Mouse (Mus musculus): ENCODE measurements around the gene Spryd7. TPM values are rescaled to one million over a fixed set of nuclear protein-coding genes. Genes with fewer than 3 reads are reported as not detected.

Spryd7 gene
- polyA plus RNA-seq, 3 experiments from 2014 or later: 7.4 to 11.5 (median 7.7) TPM

DNA sequence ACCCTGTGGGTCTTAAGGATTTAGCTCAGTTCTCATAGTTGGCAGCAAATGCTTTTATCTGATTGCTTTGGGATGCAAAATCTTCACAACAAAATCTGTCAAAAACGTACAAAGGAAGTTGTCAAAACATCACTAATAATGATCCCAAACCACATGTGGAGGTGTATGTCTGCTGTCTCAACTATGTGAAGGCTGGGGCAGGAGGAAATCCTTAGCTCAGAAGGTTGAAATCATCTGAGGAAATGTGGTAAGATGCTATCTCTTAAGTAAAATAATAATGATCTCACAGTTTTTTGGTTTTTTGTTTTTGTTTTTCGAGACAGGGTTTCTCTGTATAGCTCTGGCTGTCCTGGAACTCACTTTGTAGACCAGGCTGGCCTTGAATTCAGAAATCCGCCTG lies 20.9 kb downstream of the Spryd7 start:
- no peak for ATAC-seq

DNA sequence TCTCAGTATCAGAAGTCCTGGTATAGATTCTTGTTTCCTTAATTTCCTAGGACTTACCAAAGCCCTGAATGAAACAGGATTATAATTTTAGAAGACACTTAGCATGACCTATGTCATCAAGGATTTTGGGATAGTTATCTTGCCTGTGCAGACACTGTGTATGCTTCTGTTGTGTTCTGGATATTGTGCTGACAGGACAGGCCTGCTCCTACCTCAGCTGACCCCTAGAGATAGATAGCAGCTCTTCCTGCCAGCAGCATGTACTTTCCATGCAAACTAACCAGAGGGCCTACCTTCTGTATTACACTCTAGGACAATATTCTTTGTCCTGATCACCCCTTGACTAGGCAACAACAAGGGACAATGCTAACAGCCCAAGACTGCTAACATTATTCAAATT lies 25.7 kb downstream of the Spryd7 start:
- ATAC-seq: no peak

DNA sequence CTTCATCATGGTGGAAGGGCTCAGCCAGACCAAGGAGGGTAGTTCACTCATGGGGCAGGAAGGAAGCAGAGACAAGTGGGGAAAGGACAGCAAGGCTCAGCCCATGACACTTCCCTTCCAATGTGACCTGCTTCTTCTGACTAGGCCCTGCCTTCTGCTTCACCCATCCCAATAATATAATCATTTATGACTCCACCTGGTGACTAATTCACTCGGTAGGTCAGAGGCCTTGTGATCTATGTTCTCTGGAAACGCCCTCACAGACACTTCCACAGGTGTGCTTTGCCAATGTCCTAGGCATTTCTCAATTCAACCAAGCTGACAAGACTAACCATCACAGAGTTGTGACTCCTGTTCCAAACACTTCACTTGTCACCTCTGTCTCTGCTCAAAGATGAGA lies 26.3 kb downstream of the Spryd7 start:
- ATAC-seq: no peak

DNA sequence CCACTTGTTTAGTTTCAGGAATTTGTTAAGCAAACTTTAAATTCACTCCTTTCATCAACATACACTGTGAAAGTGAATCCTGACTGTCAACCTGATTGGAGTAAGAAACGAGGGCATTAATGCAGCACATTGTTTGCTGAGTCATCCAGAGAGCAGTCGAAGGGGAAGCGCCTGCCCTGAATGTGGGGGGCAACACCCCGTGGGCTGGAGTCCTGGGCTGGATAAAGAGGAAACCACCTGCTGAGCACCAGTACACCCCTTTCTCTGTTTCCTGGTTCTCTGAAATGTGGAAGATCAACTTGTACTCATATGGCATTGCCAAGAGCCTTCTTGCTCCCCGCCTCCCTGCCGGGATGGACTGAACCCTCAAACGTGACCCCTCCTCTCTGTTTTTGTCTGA lies 27.2 kb downstream of the Spryd7 start:
- no peak for ATAC-seq

DNA sequence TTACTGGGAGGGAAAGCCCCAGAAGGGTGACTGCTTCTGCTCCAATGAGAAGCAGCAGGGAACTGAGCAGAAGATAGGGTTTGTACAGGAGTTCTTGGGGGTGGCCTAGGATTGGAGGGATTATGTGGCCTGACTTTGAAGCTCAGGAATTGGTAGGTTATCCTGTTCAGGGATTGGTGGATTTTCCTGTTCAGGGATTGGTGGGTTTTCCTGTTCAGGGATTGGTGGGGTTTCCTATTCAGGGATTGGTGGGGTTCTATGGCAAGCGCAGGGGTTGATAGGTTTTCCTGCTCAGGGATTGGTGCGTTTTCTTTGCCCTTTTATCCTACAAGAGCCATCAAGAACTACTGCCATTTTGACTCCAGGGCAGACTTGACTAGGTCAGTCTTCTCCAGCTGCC lies 30.7 kb downstream of the Spryd7 start:
- no peak for ATAC-seq

DNA sequence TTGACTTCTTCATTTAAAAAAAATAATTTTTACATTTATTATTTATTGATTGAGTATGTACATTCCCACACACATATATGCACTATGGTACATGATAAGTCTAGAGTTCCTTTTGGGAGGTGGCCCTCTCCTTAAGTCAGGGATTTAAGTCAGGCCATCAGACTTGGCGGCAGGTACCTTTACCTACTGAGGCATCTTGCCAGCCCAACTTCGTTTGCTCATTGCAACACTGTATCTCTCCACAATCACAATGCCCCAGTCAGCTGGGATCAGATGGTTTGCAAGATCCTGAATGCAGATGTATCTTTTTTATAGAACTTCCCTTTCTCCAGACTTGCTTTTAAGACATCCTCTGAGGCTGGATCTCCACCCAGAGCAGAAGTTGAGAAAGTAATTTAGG lies 32.9 kb downstream of the Spryd7 start:
- ATAC-seq: no peak

DNA sequence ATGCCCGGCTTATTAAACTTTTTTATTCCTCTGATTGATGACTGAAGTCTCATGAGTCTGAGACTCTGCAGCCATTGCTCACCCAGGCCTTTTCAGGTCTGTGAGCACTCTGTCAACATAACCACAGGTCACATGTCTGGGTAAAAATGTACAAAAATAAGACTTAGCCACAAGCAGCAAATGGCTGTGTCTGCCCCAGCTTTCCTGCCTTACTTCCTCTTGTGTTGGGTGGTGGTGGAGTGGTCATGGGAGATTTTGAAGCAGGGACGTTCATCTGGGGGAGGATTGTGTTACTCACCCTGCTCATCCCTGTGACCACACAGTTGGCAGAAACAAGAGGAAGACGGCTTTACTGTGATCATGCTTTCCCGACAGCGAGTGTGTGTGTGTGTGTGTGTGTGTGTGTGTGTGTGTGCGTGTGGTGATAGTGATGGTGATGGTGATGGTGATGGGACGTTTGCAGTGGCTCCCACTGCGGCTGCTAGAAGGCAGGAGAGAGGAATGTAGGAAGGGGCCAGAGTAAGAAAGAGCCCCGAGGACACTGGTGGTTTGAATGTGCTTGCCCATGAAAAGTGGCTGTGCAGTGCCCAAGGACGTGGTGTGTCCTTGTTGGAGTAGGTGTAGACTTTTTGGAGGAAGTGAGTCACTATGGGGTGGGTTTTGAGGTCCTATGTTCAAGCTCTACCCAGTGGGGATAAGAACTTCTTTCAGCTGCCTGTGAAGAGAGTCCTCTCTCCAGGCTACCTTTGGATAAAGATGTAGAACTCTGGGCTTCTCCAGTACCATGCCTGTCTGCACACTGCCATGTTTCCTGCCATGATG lies 37.8 kb downstream of the Spryd7 start:
- ATAC-seq: peak; percentile 56

DNA sequence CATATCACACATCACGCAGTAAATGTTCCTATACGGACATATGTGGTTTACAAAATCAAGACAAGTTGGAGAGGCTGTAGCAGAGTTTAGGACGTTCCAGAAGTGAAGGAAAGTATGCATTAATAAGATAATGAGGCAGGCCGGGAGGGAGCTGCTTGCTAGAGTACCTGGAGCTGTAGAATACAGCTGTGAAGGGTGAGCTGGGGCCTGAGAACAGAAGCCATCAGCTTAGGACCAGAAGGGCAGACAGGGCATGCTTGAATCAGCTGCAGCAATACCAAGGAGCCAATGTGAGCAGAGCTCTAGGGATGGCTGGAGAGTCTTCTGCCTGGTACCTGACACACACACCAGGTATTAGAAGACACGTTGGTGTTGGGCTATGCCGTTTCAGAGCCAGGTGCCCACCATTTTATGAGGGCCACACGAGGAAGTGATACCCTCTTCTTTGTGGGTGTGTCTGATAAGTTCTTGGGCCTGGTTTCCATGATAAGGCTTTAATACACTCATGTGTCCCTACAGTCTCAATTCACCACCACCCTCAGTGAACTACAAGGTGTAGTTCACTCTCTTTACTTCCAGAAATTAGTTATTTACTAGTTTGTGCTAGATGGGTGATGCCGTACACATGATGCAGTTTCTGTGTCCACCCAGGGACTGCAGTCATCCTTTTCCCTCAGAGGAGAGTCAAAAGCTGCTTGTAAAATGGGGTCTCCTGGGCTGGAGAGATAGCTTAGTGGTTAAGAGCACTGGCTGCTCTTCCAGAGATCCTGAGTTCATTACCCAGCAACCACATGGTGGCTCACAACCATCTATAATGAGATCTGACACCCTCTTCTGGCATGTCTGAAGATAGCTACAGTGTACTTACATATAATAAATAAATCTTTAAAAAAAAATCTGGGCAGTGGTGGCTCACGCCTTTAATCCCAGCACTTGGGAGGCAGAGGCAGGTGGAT lies 39.9 kb downstream of the Spryd7 start:
- no peak for ATAC-seq

DNA sequence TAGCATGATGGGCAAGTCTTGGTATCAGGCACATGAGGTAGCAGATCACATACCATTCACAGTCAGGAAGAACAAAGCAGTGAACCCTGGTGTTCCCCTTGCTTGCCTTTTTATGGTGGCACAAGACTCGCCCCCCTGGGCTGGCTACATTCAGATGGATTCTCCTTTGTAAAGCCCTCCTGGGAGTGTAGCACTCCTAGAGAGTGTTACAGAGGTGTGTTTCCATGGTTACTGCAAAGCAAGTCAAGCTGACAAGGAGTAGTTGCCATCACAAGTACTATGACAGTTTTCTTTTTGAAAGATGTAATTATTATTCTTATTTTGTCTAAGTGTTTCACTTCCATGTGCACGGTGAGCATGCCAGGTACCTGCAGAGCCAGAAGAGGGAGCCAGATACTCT lies 45.2 kb downstream of the Spryd7 start:
- no peak for ATAC-seq

DNA sequence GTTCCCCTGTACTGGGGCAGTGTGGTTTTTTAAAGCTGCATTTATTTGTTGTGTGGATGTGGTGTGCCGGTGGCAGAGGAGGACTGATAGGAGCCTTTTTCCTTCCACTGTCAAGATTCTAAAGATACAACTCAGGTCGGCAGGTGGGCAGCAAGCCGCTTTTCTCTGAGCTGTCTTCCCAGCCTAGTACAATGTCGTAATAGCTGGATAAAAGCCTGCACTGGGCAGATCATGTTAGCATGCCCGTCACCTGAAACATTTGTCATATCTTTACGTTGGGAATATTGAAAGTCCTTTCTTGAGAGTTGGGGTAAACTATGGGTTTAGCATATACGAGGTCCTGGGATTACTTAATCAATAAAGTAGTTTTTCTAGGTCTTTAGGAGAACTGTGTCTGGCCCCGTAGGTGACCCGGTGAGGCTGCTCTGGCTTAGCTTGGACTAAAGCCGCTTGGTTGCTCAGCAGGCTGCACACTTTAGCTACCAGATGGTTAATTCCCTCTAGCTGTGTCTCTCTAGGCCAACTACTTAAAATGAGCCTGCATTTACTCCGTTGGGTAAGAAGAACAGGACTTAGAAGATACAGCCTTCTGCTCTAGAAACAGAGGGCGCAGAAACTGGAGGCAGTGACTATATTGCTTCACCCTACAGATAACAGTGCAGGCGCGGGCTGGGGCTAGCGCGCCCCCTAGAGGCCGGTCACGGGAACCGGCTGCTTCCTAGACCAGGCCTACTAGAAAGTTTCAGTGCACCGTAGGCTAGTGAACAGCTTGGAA lies 58.8 kb downstream of the Spryd7 start:
- peak; percentile 77 for ATAC-seq

DNA sequence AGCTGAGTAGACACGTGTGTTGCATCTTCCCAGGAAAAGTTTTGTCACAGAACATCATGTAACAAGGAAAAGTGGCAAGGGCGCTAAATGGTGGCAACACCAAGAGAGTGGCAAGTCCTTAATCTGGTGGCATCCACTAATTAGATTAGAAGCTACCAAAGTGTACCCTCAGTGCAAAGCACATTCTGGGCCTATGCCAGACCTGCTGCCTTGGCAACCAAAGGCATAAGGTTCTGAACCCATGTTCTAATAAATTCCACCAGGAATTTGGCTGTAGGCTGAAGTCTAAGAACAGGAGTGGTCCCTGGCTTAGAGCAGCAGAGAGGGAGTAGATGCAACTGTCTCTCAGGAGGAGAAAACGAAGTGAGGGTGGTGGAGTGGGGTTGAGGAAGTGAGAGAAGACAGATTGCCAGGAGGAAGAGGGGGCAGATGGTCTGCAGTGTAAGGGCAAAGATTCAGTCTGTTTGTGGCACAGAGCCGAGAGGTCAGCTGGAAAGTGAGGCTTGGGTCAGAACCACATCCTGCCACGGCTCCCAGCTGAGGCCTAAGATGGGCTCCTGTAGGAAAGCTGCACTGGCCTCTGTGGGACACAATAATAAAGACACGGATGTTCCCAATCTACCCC lies 63.1 kb downstream of the Spryd7 start:
- no peak for ATAC-seq

Other genes with a start within 250 kb of the Spryd7 start
- under 1 TPM; 0.30 to 0.64 (median 0.53) TPM for gene Arl11, start 247.1 kb downstream of the Spryd7 start, polyA plus RNA-seq (2017; shearing (Covaris generic))
- gene Ebpl, start 196.4 kb downstream of the Spryd7 start, polyA plus RNA-seq (2017; shearing (Covaris generic)): 10 to 100 TPM in 2 of 3 experiments, 1 to 10 TPM in 1; 8.3 to 13.0 (median 10.1) TPM
- 10 to 100 TPM; 34.2 to 58.5 (median 40.3) TPM for gene Kpna3, start 117.0 kb downstream of the Spryd7 start, polyA plus RNA-seq (2017; shearing (Covaris generic))
- 1 to 10 TPM; 4.0 to 8.2 (median 8.0) TPM for gene Trim13, start 41.4 kb upstream of the Spryd7 start, polyA plus RNA-seq (2017; shearing (Covaris generic))
- under 1 TPM; 0.60 to 0.98 (median 0.91) TPM for gene Kcnrg, start 50.6 kb upstream of the Spryd7 start, polyA plus RNA-seq (2017; shearing (Covaris generic))